Mouse (Mus musculus) brain, embryonic 14.5 days (tissue): ENCODE results near the gene Ptprcap.

ENCODE experiments used
- CTCF ChIP-seq: fragments of 200-500 bp; IDR thresholded peaks from 2 replicates; pipeline ENCODE4 v1.5.1; 2012; ENCODE audit warnings: inconsistent platforms, mild to moderate bottlenecking, moderate library complexity, borderline replicate concordance; ENCODE audit not compliant: insufficient read depth, insufficient read length; ENCODE audit errors: extremely low read depth
- POLR2A ChIP-seq: fragments of 200-500 bp; IDR thresholded peaks from 2 replicates; pipeline ENCODE4 v1.6.1; 2012; ENCODE audit warnings: mild to moderate bottlenecking, inconsistent platforms, borderline replicate concordance; ENCODE audit not compliant: poor library complexity, insufficient read depth, insufficient read length, severe bottlenecking; ENCODE audit errors: extremely low read depth

GRCm38 (mm10) chr19:4181892-4182291 lies 28.5 kb downstream of the Ptprcap start:
- TF ChIP-seq POLR2A (no peak), CTCF (no peak)
